Mouse (Mus musculus): ENCODE data around the gene Capns2.

DNA sequence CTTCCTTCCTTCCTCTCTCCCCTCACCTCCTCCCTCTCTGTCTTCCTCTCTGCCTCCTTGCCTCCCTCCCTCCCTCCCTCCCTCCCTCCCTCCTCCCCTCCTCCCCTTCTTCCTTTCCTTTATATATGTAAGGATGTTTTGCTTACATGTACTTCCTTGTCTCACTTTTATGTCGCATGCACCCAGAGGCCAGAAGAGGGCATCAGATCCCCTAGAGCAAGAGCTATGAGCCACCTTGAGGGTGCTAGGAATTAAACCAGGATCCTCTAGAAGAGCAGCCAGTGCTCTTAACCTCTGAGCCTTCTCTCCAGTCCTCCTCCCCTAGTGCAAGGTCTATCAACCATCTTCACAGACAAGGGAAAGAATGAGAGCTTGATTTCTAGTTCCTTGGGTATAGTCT lies 5.2 kb upstream of the Capns2 start:
- TF ChIP-seq CTCF (IDR thresholded peaks at IDR 0.05) (no peak), POLR2A (IDR thresholded peaks at IDR 0.05; ENCODE audit: insufficient read depth, low read depth, low read length) (no peak), EP300 (IDR thresholded peaks at IDR 0.05; ENCODE audit: insufficient read depth, low read depth, low read length) (no peak)

Measured in heart, adult 2 months (tissue).